In genomic region chr19:38043281-38043981, GRCm38 (mm10) we compare ENCODE assay signal across 8 mouse cellular contexts. TPM values are rescaled to one million over a fixed set of nuclear protein-coding genes. Genes with fewer than 3 reads are reported as not detected.
DNase-seq lines count a peak whose midpoint lies in the region; ATAC-seq and TF ChIP-seq lines count a peak whose summit lies in the region.

Gene Myof (minus strand): TSS chr19:38043577.

- TF ChIP-seq RAD21 in CH12.LX (IDR thresholded peaks at IDR 0.05; ENCODE audit: low read depth, low read length) = peak; percentile 86

- TF ChIP-seq POLR2A in CH12.LX (IDR thresholded peaks at IDR 0.05; ENCODE audit: low read depth, low read length) = no peak

- WGBS in forebrain, embryonic 13.5 days = 2% methylated on average over 28 of the region's 28 CpGs
- WGBS in large intestine, adult 2 months = under 1% methylated on average over 28 of the region's 28 CpGs
- under 1% methylated on average over 28 of the region's 28 CpGs for WGBS in stomach, postnatal 0 days

- no peaks in the 10 kb centered on the region; a peak in 1 of 4 replicates for H3K4me1 ChIP-seq in CH12.LX (ENCODE audit: control insufficient read depth in 1 of 2, insufficient read depth in 2 of 2)
- H3K4me1 ChIP-seq in forebrain, embryonic 13.5 days = peaks cover 19% of the 10 kb centered on the region
- H3K4me1 ChIP-seq in stomach, postnatal 0 days (replicated peaks; ENCODE audit: control insufficient read depth, insufficient read depth) = no peaks in the 10 kb centered on the region

- no peaks in the 10 kb centered on the region for H3K36me3 ChIP-seq in CH12.LX (replicated peaks in 1 of 2; ENCODE audit: control insufficient read depth in 1 of 2, insufficient read depth in 1 of 2, low read length in 1 of 2)
- H3K36me3 ChIP-seq in forebrain, embryonic 13.5 days (ENCODE audit: poor library complexity, severe bottlenecking) = no peaks in the 10 kb centered on the region
- no peaks in the 10 kb centered on the region for H3K36me3 ChIP-seq in stomach, postnatal 0 days (ENCODE audit: control insufficient read depth, insufficient read depth, low read length)

- no peak for TF ChIP-seq EP300 in CH12.LX (IDR thresholded peaks at IDR 0.05; ENCODE audit: low read length)
- TF ChIP-seq EP300 in stomach, postnatal 0 days (optimal IDR thresholded peaks at IDR 0.05) = no peak

- H3K4me2 ChIP-seq in CH12.LX (ENCODE audit: insufficient read depth, low read depth, poor library complexity, severe bottlenecking) = peak within 1 kb of the TSS; percentile 84
- peak within 1 kb of the TSS; percentile 69 for H3K4me2 ChIP-seq in forebrain, embryonic 13.5 days
- peak within 1 kb of the TSS; percentile 60 for H3K4me2 ChIP-seq in stomach, postnatal 0 days (replicated peaks; ENCODE audit: low read depth)

- 0 out of 2 replicates have a peak within 1 kb of the TSS, but pooled peaks have one; percentile 29 for H3K9ac ChIP-seq in CH12.LX (ENCODE audit: insufficient read depth, low read depth)
- H3K9ac ChIP-seq in forebrain, embryonic 13.5 days = peak within 1 kb of the TSS; percentile 55
- peak within 1 kb of the TSS; percentile 47 for H3K9ac ChIP-seq in stomach, postnatal 0 days (ENCODE audit: low read length)

- peak within 1 kb of the TSS; percentile 27 to 60 (median 43) for H3K4me3 ChIP-seq in CH12.LX (replicated peaks in 1 of 3; ENCODE audit: low read depth in 2 of 3, low read length in 2 of 3, poor library complexity in 1 of 3)
- H3K4me3 ChIP-seq in forebrain, embryonic 13.5 days = peak within 1 kb of the TSS; percentile 34
- peak within 1 kb of the TSS; percentile 45 for H3K4me3 ChIP-seq in stomach, postnatal 0 days (ENCODE audit: low read depth, low read length)

- H3K79me2 ChIP-seq in CH12.LX (replicated peaks; ENCODE audit: control insufficient read depth, extremely low read depth, insufficient read depth, poor library complexity, severe bottlenecking) = no peaks in the 10 kb centered on the region

- no peak within 1 kb of the TSS for H3K27ac ChIP-seq in CH12.LX (ENCODE audit: insufficient read depth, low read depth)
- no peak within 1 kb of the TSS for H3K27ac ChIP-seq in forebrain, embryonic 13.5 days
- H3K27ac ChIP-seq in stomach, postnatal 0 days (replicated peaks) = peak within 1 kb of the TSS; percentile 84

- dilution Hi-C loops in CH12.LX (cut with MboI; ENCODE audit: extremely low pct_ligation_motif_present, extremely low pct_unique_long_range_greater_than_20kb, low sequenced_read_pairs) = no loop called here

- intact Hi-C loops in heart, postnatal 36 days (cut with DNase I) = loop anchor here (1.0 to 10.0 kb wide), 4 partner anchors 17 to 339 kb away; no protein-coding TSS in a partner anchor
- intact Hi-C loops in left cerebral cortex, postnatal 14 days (cut with DNase I) = loop anchor here (2.0 kb wide), 1 partner anchor 89 kb away; no protein-coding TSS in a partner anchor

- peak; percentile 9 to 92; a peak in 2 of 4 replicates for TF ChIP-seq CTCF in CH12.LX (conservative IDR thresholded peaks at IDR 0.05 in 1 of 2, IDR thresholded peaks at IDR 0.05 in 1 of 2; ENCODE audit: low read depth in 2 of 2, low read length in 2 of 2)
- peak; percentile 86 for TF ChIP-seq CTCF in stomach, postnatal 0 days (IDR thresholded peaks at IDR 0.05; ENCODE audit: low read depth)

- ATAC-seq in forebrain, embryonic 13.5 days = 0 out of 2 replicates have a peak, but pooled peaks have one; percentile 21
- 0 out of 2 replicates have a peak, but pooled peaks have one; percentile 59 for ATAC-seq in megakaryocyte-erythroid progenitor cell, adult 5-6 weeks (replicated peaks; ENCODE audit: low FRiP score, low TSS enrichment, poor library complexity, severe bottlenecking)
- peak; percentile 77 for ATAC-seq in stomach, postnatal 0 days (ENCODE audit: low FRiP score, low TSS enrichment)

- H3K27me3 ChIP-seq in CH12.LX (replicated peaks) = peaks cover 8% of the 10 kb centered on the region
- H3K27me3 ChIP-seq in forebrain, embryonic 13.5 days = peaks cover 31% of the 10 kb centered on the region
- no peaks in the 10 kb centered on the region for H3K27me3 ChIP-seq in stomach, postnatal 0 days (ENCODE audit: control insufficient read depth, insufficient read depth, low read length)

- no peak for DNase-seq in CH12.LX (ENCODE audit: extremely low read depth)
- DNase-seq in adrenal gland, adult (ENCODE audit: inconsistent age in 2 of 2, low spot score in 1 of 2) = peak; percentile 56 to 84
- peak; percentile 67 to 68 for DNase-seq in heart, postnatal 36 days
- DNase-seq in large intestine, adult 2 months (ENCODE audit: low read depth, low spot score) = no peak
- DNase-seq in stomach, postnatal 0 days (ENCODE audit: low spot score) = peak; percentile 72
- no peak for DNase-seq in left cerebral cortex, postnatal 14 days (ENCODE audit: low spot score in 2 of 2)

- in situ Hi-C loops in CH12.LX (cut with MboI; ENCODE audit: low pct_ligation_motif_present, low pct_unique_long_range_greater_than_20kb, low sequenced_read_pairs) = no loop called here

- no peaks in the 10 kb centered on the region for H3K9me3 ChIP-seq in CH12.LX (replicated peaks; ENCODE audit: low read length)
- H3K9me3 ChIP-seq in forebrain, embryonic 13.5 days (replicated peaks) = no peaks in the 10 kb centered on the region
- H3K9me3 ChIP-seq in stomach, postnatal 0 days (ENCODE audit: control insufficient read depth, low read length) = no peaks in the 10 kb centered on the region

TF ChIP-seq in CH12.LX, 34 proteins besides CTCF, POLR2A, EP300 and RAD21:
- TF ChIP-seq USF2 (conservative IDR thresholded peaks at IDR 0.05; ENCODE audit: low read depth, low read length) (no peak), ZC3H11A (IDR thresholded peaks at IDR 0.05; ENCODE audit: low read depth, low read length) (peak; percentile 73), SMC3 (IDR thresholded peaks at IDR 0.05; ENCODE audit: low read depth, low read length) (peak; percentile 87), NELFE (IDR thresholded peaks at IDR 0.05; ENCODE audit: low read depth, low read length) (no peak)

RNA-seq across cellular contexts. Expression of gene Myof, which starts in this region (rescaled TPM):
- total RNA-seq in CH12.LX (2012; rRNA removed) (0.29 and 0.30 TPM in 2 replicates), CH12.LX (2014; rRNA removed) (0.49 and 0.59 TPM in 2 replicates)
- 3.9 and 4.1 TPM in 2 replicates for polyA plus RNA-seq in CH12.LX (2012; ENCODE audit: insufficient read length, low read depth)
- polyA plus RNA-seq in forebrain, embryonic 13.5 days (2015; fragmentation: Nextera tagmentation; extraction: Ambion mirVana) = 0.63 and 1.0 TPM in 2 replicates
- total RNA-seq in heart, postnatal 36 days (2021) = 10 to 100 TPM; 10.3 to 10.8 TPM
- 12.8 and 13.6 TPM in 2 replicates for polyA plus RNA-seq in large intestine, adult 2 months (2012; rRNA removed)
- total RNA-seq in megakaryocyte-erythroid progenitor cell, adult 5-6 weeks (2014; fragmentation: Nextera tagmentation) = not detected in 2 replicates
- 0.23 and 0.53 TPM in 2 replicates for total RNA-seq in megakaryocyte-erythroid progenitor cell, adult 5-6 weeks (2017)
- polyA plus RNA-seq in stomach, postnatal 0 days (2015; fragmentation: Nextera tagmentation; extraction: Ambion mirVana) = 14.3 and 14.6 TPM in 2 replicates
- total RNA-seq in left cerebral cortex, postnatal 14 days (2021) = 1 to 10 TPM; 5.9 to 6.4 TPM

Comparison
In these comparisons a context has a peak if more than half of its experiments do, and no peak if none do; other contexts are left out.
1. RNA of gene Myof (total RNA-seq): 10.3 to 10.8 TPM in heart, postnatal 36 days and 5.9 to 6.4 TPM in left cerebral cortex, postnatal 14 days; 0.29 to 0.59 TPM in CH12.LX and 0.23 to 0.53 TPM in megakaryocyte-erythroid progenitor cell, adult 5-6 weeks; every median in the first group is over 4 times any median in the second.
2. Peak in ATAC-seq in megakaryocyte-erythroid progenitor cell, adult 5-6 weeks; RNA of the gene not detected or under 1 TPM.
3. DNase-seq: peak in adrenal gland, adult (2 of 2), heart, postnatal 36 days (2 of 2) and stomach, postnatal 0 days (single experiment); none in CH12.LX (single experiment), large intestine, adult 2 months (single experiment) and left cerebral cortex, postnatal 14 days (0 of 2).
4. ATAC-seq: peak in every context shown above with its lines; median percentile 77 in stomach, postnatal 0 days; 59 in megakaryocyte-erythroid progenitor cell, adult 5-6 weeks; 21 in forebrain, embryonic 13.5 days.
5. Peak in every context shown above with its lines, with median percentiles within 50 percentile points of each other: H3K4me2 ChIP-seq, H3K4me3 ChIP-seq and H3K9ac ChIP-seq.